Mouse (Mus musculus) hindbrain, embryonic 10.5 days (tissue): ENCODE results near the gene Ppa1. TPM values are rescaled to one million over a fixed set of nuclear protein-coding genes. Genes with fewer than 3 reads are reported as not detected.

ENCODE experiments used
- DNase-seq: peaks from one replicate; pipeline ENCODE4 v3.0.0-alpha.2; 2017; ENCODE audit warnings: low spot score
- H3K27ac ChIP-seq: fragments of 300-500 bp; sonication (generic); 2 replicates; pipeline ENCODE4 v1.5.1; 2016; ENCODE audit warnings: mild to moderate bottlenecking, moderate library complexity
- H3K27me3 ChIP-seq: fragments of 300-500 bp; sonication (generic); 2 replicates; pipeline ENCODE4 v1.6.1; 2016; ENCODE audit warnings: mild to moderate bottlenecking; ENCODE audit not compliant: poor library complexity, insufficient read depth, severe bottlenecking
- H3K36me3 ChIP-seq: fragments of 300-500 bp; sonication (generic); 2 replicates; pipeline ENCODE4 v1.6.1; 2016; ENCODE audit warnings: mild to moderate bottlenecking, moderate library complexity
- H3K4me1 ChIP-seq: fragments of 300-500 bp; sonication (generic); replicated peaks from 2 replicates; pipeline ENCODE4 v1.6.1; 2016; ENCODE audit warnings: mild to moderate bottlenecking
- H3K4me3 ChIP-seq: fragments of 300-500 bp; sonication (generic); 2 replicates; pipeline ENCODE4 v1.5.1; 2016; ENCODE audit warnings: mild to moderate bottlenecking, moderate library complexity
- H3K9me3 ChIP-seq: fragments of 300-500 bp; sonication (generic); 2 replicates; pipeline ENCODE4 v1.6.1; 2016; ENCODE audit warnings: mild to moderate bottlenecking, moderate library complexity
- whole genome bisulfite sequencing: fragments of 180-500 bp; shearing (Covaris S2); methylation state at CpG from one replicate; pipeline ENCODE4 v1.1.7; 2016; 5-methylcytosine and 5-hydroxymethylcytosine counted together
- polyA plus RNA-seq: library from polyadenylated mRNA; unstranded; fragments of >200 nt; fragmentation: Nextera tagmentation; extraction: Ambion mirVana; gene quantifications from 2 replicates; pipeline ENCODE4 v1.2.1, GENCODE M21; 2016

Ppa1 gene
- polyA plus RNA-seq, 1 experiment from 2014 or later = 293 TPM

- H3K4me1 ChIP-seq = peaks cover 22% of the 10 kb centered on the region
- DNase-seq = peak; percentile 99
- peak within 1 kb of the TSS; percentile 93 for H3K27ac ChIP-seq
- under 1% methylated on average over 84 of the region's 84 CpGs for WGBS
- H3K9me3 ChIP-seq = no peaks in the 10 kb centered on the region
- H3K36me3 ChIP-seq = peaks cover 21% of the 10 kb centered on the region
- no peaks in the 10 kb centered on the region for H3K27me3 ChIP-seq
- H3K4me3 ChIP-seq = peak within 1 kb of the TSS; percentile 78
Observed at GRCm38 (mm10) chr10:61680015-61680913, 31.9 kb downstream of the Ppa1 start, which contains the start of gene Sar1a. Gene Sar1a (plus strand): TSS chr10:61680299.

GRCm38 (mm10) chr10:61689405-61689804, 41.1 kb downstream of the Ppa1 start:
- Histone ChIP-seq H3K36me3 (peaks cover 95% of the 10 kb centered on the region), H3K4me1 (no peaks in the 10 kb centered on the region), H3K4me3 (no peak overlapping the region), H3K27ac (no peak overlapping the region), H3K27me3 (no peaks in the 10 kb centered on the region), H3K9me3 (no peaks in the 10 kb centered on the region)
- 91% methylated on average over 8 of the region's 8 CpGs for WGBS
- DNase-seq = no peak

GRCm38 (mm10) chr10:61693563-61693962, 45.2 kb downstream of the Ppa1 start:
- peaks cover 23% of the 10 kb centered on the region for H3K4me1 ChIP-seq
- DNase-seq = no peak
- peaks cover 63% of the 10 kb centered on the region for H3K36me3 ChIP-seq
- no peak overlapping the region for H3K27ac ChIP-seq
- H3K27me3 ChIP-seq = no peaks in the 10 kb centered on the region
- H3K4me3 ChIP-seq = no peak overlapping the region
- 78% methylated on average over 4 of the region's 4 CpGs for WGBS
- no peaks in the 10 kb centered on the region for H3K9me3 ChIP-seq

- Histone ChIP-seq H3K9me3 (no peaks in the 10 kb centered on the region), H3K4me1 (peaks cover 23% of the 10 kb centered on the region), H3K27ac (peak within 1 kb of the TSS; percentile 86), H3K36me3 (peaks cover 58% of the 10 kb centered on the region), H3K27me3 (no peaks in the 10 kb centered on the region), H3K4me3 (peak within 1 kb of the TSS; percentile 83)
- 1% methylated on average over 42 of the region's 42 CpGs for WGBS
- peak; percentile 95 for DNase-seq
Observed at GRCm38 (mm10) chr10:61694870-61695670, 46.7 kb downstream of the Ppa1 start, which contains the start of gene Tysnd1. Gene Tysnd1 (plus strand): TSS chr10:61695514.

GRCm38 (mm10) chr10:61695703-61696559, 47.6 kb downstream of the Ppa1 start:
- Histone ChIP-seq H3K4me1 (peaks cover 23% of the 10 kb centered on the region), H3K27me3 (no peaks in the 10 kb centered on the region), H3K36me3 (peaks cover 52% of the 10 kb centered on the region), H3K4me3 (peak overlapping the region; percentile 83), H3K27ac (peak overlapping the region; percentile 86), H3K9me3 (no peaks in the 10 kb centered on the region)
- no peak for DNase-seq
- under 1% methylated on average over 111 of the region's 111 CpGs for WGBS

GRCm38 (mm10) chr10:61696560-61696823, 48.1 kb downstream of the Ppa1 start:
- H3K27ac ChIP-seq = peak overlapping the region; percentile 86; the same call in 1 of the 2 replicates
- peaks cover 52% of the 10 kb centered on the region for H3K36me3 ChIP-seq
- H3K27me3 ChIP-seq = no peaks in the 10 kb centered on the region
- H3K9me3 ChIP-seq = no peaks in the 10 kb centered on the region
- WGBS = 10% methylated on average over 19 of the region's 19 CpGs
- peak overlapping the region; percentile 83 for H3K4me3 ChIP-seq
- peaks cover 23% of the 10 kb centered on the region for H3K4me1 ChIP-seq
- DNase-seq = no peak

- peaks cover 23% of the 10 kb centered on the region for H3K4me1 ChIP-seq
- 93% methylated on average over 2 of the region's 2 CpGs for WGBS
- peaks cover 52% of the 10 kb centered on the region for H3K36me3 ChIP-seq
- H3K9me3 ChIP-seq = no peaks in the 10 kb centered on the region
- peak overlapping the region; percentile 83 for H3K4me3 ChIP-seq
- no peak for DNase-seq
- H3K27me3 ChIP-seq = no peaks in the 10 kb centered on the region
- H3K27ac ChIP-seq = no peak overlapping the region
Observed at GRCm38 (mm10) chr10:61697028-61697427, 48.7 kb downstream of the Ppa1 start.

- no peak overlapping the region for H3K4me3 ChIP-seq
- no peak overlapping the region for H3K27ac ChIP-seq
- H3K36me3 ChIP-seq = peaks cover 35% of the 10 kb centered on the region
- H3K27me3 ChIP-seq = no peaks in the 10 kb centered on the region
- no peak for DNase-seq
- no peaks in the 10 kb centered on the region for H3K4me1 ChIP-seq
- 82% methylated on average over 4 of the region's 4 CpGs for WGBS
- H3K9me3 ChIP-seq = no peaks in the 10 kb centered on the region
Observed at GRCm38 (mm10) chr10:61704663-61705062, 56.3 kb downstream of the Ppa1 start.

- Histone ChIP-seq H3K4me3 (no peak overlapping the region), H3K27me3 (no peaks in the 10 kb centered on the region), H3K9me3 (no peaks in the 10 kb centered on the region), H3K4me1 (no peaks in the 10 kb centered on the region), H3K27ac (no peak overlapping the region), H3K36me3 (peaks cover 25% of the 10 kb centered on the region)
- no peak for DNase-seq
- WGBS = 77% methylated on average over 6 of the region's 6 CpGs
Observed at GRCm38 (mm10) chr10:61706412-61707375, 58.3 kb downstream of the Ppa1 start.

- DNase-seq = no peak
- peaks cover 54% of the 10 kb centered on the region for H3K27me3 ChIP-seq
- no peak overlapping the region for H3K4me3 ChIP-seq
- 70% methylated on average over 3 of the region's 3 CpGs for WGBS
- no peaks in the 10 kb centered on the region for H3K36me3 ChIP-seq
- no peaks in the 10 kb centered on the region for H3K9me3 ChIP-seq
- H3K4me1 ChIP-seq = peaks cover 15% of the 10 kb centered on the region
- no peak overlapping the region for H3K27ac ChIP-seq
Observed at GRCm38 (mm10) chr10:61713601-61714000, 65.2 kb downstream of the Ppa1 start.

GRCm38 (mm10) chr10:61714146-61714545, 65.8 kb downstream of the Ppa1 start:
- Histone ChIP-seq H3K27ac (no peak overlapping the region), H3K4me1 (peaks cover 15% of the 10 kb centered on the region), H3K36me3 (no peaks in the 10 kb centered on the region), H3K27me3 (peaks cover 54% of the 10 kb centered on the region), H3K4me3 (no peak overlapping the region), H3K9me3 (no peaks in the 10 kb centered on the region)
- DNase-seq = no peak
- 90% methylated on average over 4 of the region's 4 CpGs for WGBS
